Mouse (Mus musculus) lung, postnatal 0 days (tissue): ENCODE measurements around the gene Grik3.

Experiments used
- CTCF ChIP-seq: IDR thresholded peaks from 2 replicates; pipeline ENCODE4 v1.5.1; 2016; ENCODE audit warnings: antibody characterized with exemption, mild to moderate bottlenecking
- EP300 ChIP-seq: IDR thresholded peaks from 2 replicates; pipeline ENCODE4 v1.6.1; 2016; ENCODE audit warnings: antibody characterized with exemption, mild to moderate bottlenecking, control low read depth

GRCm38 (mm10) chr4:125492706-125493105 is 2.2 kb downstream of the Grik3 start:
- TF ChIP-seq CTCF (no peak), EP300 (no peak)
